Mouse (Mus musculus) brain, adult 2 months (tissue): ENCODE data around the gene Tsen54.

Experiments used
- DNase-seq: peaks from one replicate; pipeline ENCODE4 v3.0.0; 2011; ENCODE audit warnings: low read depth, low spot score

The Tsen54 gene

GRCm38 (mm10) chr11:115814605-115815450 lies at the start of gene Tsen54:
Gene Tsen54, plus strand, starts transcription at chr11:115814724.
- peak; percentile 88 for DNase-seq

- DNase-seq, result peak; percentile 99
Measured at GRCm38 (mm10) chr11:115765103-115765606, 49.4 kb upstream of the Tsen54 start, which contains the start of gene Tmem94. Gene Tmem94, plus strand, starts transcription at chr11:115765433.

- DNase-seq, result peak; percentile 64
Measured at GRCm38 (mm10) chr11:115765607-115766141, 48.9 kb upstream of the Tsen54 start.

- DNase-seq, result peak; percentile 40
Measured at GRCm38 (mm10) chr11:115766356-115766943, 48.1 kb upstream of the Tsen54 start.

- no peak for DNase-seq
Measured at GRCm38 (mm10) chr11:115766981-115767380, 47.5 kb upstream of the Tsen54 start.

- DNase-seq, result no peak
Measured at GRCm38 (mm10) chr11:115768896-115769295, 45.6 kb upstream of the Tsen54 start.

GRCm38 (mm10) chr11:115774653-115775052 lies 39.9 kb upstream of the Tsen54 start:
- no peak for DNase-seq

GRCm38 (mm10) chr11:115775821-115776665 lies 38.5 kb upstream of the Tsen54 start:
- DNase-seq, result peak; percentile 70

GRCm38 (mm10) chr11:115776954-115777353 lies 37.6 kb upstream of the Tsen54 start:
- DNase-seq, result no peak

GRCm38 (mm10) chr11:115777487-115778335 lies 36.8 kb upstream of the Tsen54 start:
- no peak for DNase-seq

- peak; percentile 48 for DNase-seq
Measured at GRCm38 (mm10) chr11:115779038-115779571, 35.4 kb upstream of the Tsen54 start.

GRCm38 (mm10) chr11:115780141-115781070 lies 34.1 kb upstream of the Tsen54 start:
- peak; percentile 90 for DNase-seq

GRCm38 (mm10) chr11:115786473-115786872 lies 28.1 kb upstream of the Tsen54 start:
- no peak for DNase-seq

- peak; percentile 59 for DNase-seq
Measured at GRCm38 (mm10) chr11:115789787-115790186, 24.7 kb upstream of the Tsen54 start.

GRCm38 (mm10) chr11:115791919-115792318 lies 22.6 kb upstream of the Tsen54 start:
- DNase-seq, result peak; percentile 82

- peak; percentile 77 for DNase-seq
Measured at GRCm38 (mm10) chr11:115792353-115792752, 22.2 kb upstream of the Tsen54 start.

GRCm38 (mm10) chr11:115796898-115797297 lies 17.6 kb upstream of the Tsen54 start:
- DNase-seq, result no peak

GRCm38 (mm10) chr11:115797665-115798064 lies 16.9 kb upstream of the Tsen54 start:
- no peak for DNase-seq

GRCm38 (mm10) chr11:115800981-115801380 lies 13.5 kb upstream of the Tsen54 start:
- DNase-seq, result no peak
